Mouse (Mus musculus) midbrain, embryonic 10.5 days (tissue): ENCODE results near the gene Pla2g1b. TPM values are rescaled to one million over a fixed set of nuclear protein-coding genes. Genes with fewer than 3 reads are reported as not detected.
A peak's percentile ranks its signal among the peaks of the same experiment; 100 is the strongest.
"Not testable (repeated sequence)": the region's sequence is repeated elsewhere in the genome, so short reads cannot be mapped to it uniquely, and the experiment has no call there.

Source experiments
- DNase-seq: peaks from one replicate; pipeline ENCODE4 v3.0.0-alpha.2; 2017; ENCODE audit warnings: low spot score
- H3K27ac ChIP-seq: fragments of 300-500 bp; sonication (generic); replicated peaks from 2 replicates; pipeline ENCODE4 v1.5.1; 2016; ENCODE audit warnings: mild to moderate bottlenecking
- H3K27me3 ChIP-seq: fragments of 300-500 bp; sonication (generic); 2 replicates; pipeline ENCODE4 v1.6.1; 2016; ENCODE audit warnings: low read depth, mild to moderate bottlenecking; ENCODE audit not compliant: poor library complexity, severe bottlenecking
- H3K36me3 ChIP-seq: fragments of 300-500 bp; sonication (generic); 2 replicates; pipeline ENCODE4 v1.6.1; 2016; ENCODE audit warnings: mild to moderate bottlenecking, moderate library complexity
- H3K4me1 ChIP-seq: fragments of 300-500 bp; sonication (generic); 2 replicates; pipeline ENCODE4 v1.6.1; 2016
- H3K4me3 ChIP-seq: fragments of 300-500 bp; sonication (generic); 2 replicates; pipeline ENCODE4 v1.5.1; 2016; ENCODE audit warnings: mild to moderate bottlenecking, moderate library complexity
- H3K9me3 ChIP-seq: fragments of 300-500 bp; sonication (generic); replicated peaks from 2 replicates; pipeline ENCODE4 v1.6.1; 2016; ENCODE audit warnings: mild to moderate bottlenecking
- WGBS: fragments of 180-500 bp; shearing (Covaris S2); methylation state at CpG from one replicate; pipeline ENCODE4 v1.1.7; 2016; 5-methylcytosine and 5-hydroxymethylcytosine counted together
- polyA plus RNA-seq: library from polyadenylated mRNA; unstranded; fragments of >200 nt; fragmentation: Nextera tagmentation; extraction: Ambion mirVana; gene quantifications from 2 replicates; pipeline ENCODE4 v1.2.1, GENCODE M21; 2016

Pla2g1b gene
- polyA plus RNA-seq, 1 experiment from 2014 or later: 0.62 TPM

- H3K4me1 ChIP-seq: peaks cover 37% of the 10 kb centered on the region
- H3K9me3 ChIP-seq, H3K4me3 ChIP-seq, H3K27me3 ChIP-seq, H3K27ac ChIP-seq, H3K36me3 ChIP-seq, DNase-seq: not testable (repeated sequence)
- WGBS: 81% methylated on average over 4 of the region's 4 CpGs
Observed at GRCm38 (mm10) chr5:115505617-115506016, 39.6 kb downstream of the Pla2g1b start.

GRCm38 (mm10) chr5:115506454-115507201 lies 40.6 kb downstream of the Pla2g1b start, which contains the start of gene Pxn:
TSS of gene Pxn (plus strand) at chr5:115506676.
- DNase-seq: peak; percentile 95
- under 1% methylated on average over 64 of the region's 74 CpGs for WGBS
- Histone ChIP-seq H3K27me3 (peaks cover 4% of the 10 kb centered on the region; the same call in 1 of the 2 replicates), H3K9me3 (no peaks in the 10 kb centered on the region), H3K27ac (peak within 1 kb of the TSS; percentile 87), H3K4me3 (peak within 1 kb of the TSS; percentile 92), H3K36me3 (no peaks in the 10 kb centered on the region), H3K4me1 (peaks cover 40% of the 10 kb centered on the region)

GRCm38 (mm10) chr5:115507267-115507980 lies 41.4 kb downstream of the Pla2g1b start:
- Histone ChIP-seq H3K36me3 (no peaks in the 10 kb centered on the region; the same call in 1 of the 2 replicates), H3K4me3 (peak overlapping the region; percentile 92), H3K27ac (peak overlapping the region; percentile 87), H3K27me3 (peaks cover 4% of the 10 kb centered on the region; the same call in 1 of the 2 replicates), H3K4me1 (peaks cover 40% of the 10 kb centered on the region), H3K9me3 (no peaks in the 10 kb centered on the region)
- 31% methylated on average over 12 of the region's 12 CpGs for WGBS
- no peak for DNase-seq

DNA sequence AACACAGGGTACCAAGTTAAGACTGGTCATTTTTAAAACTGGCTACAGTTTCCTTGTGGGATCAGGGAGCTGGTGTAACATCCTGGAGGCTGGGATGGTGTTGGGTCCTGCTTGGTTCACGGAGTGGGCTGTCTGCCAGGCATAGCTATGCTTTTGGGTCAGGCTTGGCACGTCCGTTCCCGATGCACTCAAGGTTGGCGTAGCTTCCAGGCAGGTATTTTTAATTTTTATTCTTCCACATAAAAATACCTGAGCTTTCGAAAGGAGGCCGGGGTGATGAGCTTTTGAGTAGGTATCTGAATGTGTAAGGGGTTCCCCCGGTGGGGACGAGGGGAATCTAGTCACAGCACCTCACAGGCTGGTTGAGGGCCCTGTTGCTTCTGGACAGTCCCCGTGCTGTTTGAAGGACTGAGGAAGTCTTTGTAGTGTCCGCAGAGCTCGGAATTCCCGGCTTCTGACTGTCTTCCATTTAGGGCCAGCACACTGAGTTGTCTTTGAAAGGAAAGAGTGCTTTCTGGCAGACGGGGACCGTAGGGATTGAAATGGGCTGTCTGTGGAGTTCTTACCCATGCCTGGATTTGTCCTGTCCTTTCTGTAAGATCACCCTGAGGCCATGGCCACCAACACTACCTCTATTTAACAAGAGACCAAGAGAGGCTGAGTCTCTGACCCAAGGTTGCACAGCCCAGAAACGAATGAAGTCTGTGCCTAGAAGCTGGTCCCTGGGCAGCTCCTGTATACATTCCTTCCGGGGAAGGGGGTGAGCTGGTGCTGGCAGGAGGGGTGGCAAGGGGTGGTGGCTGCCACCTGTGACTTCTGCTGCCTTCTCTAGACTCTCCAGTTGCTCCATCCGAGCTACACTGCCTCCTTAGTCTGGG lies 42.2 kb downstream of the Pla2g1b start:
- Histone ChIP-seq H3K36me3 (no peaks in the 10 kb centered on the region; the same call in 1 of the 2 replicates), H3K9me3 (no peaks in the 10 kb centered on the region), H3K4me1 (peaks cover 40% of the 10 kb centered on the region), H3K4me3 (peak overlapping the region; percentile 92), H3K27ac (0 out of 2 replicates have a peak overlapping the region, but pooled peaks have one; percentile 28), H3K27me3 (peaks cover 4% of the 10 kb centered on the region; the same call in 1 of the 2 replicates)
- WGBS: 50% methylated on average over 18 of the region's 18 CpGs
- no peak for DNase-seq

DNA sequence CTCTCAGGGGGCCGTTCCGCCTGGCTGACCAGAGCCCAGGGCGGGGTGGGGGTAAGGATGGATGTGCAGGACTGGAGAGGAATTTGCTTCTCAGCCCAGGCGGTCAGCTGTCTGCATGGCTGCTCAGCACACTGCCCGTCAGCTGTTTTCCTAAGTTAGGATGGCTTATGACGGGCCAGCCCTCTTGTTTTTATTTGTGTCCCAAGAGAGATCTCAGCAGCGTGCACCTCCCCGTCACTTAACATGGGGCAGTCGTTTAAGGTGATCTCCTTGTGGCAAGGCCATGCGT lies 42.7 kb downstream of the Pla2g1b start:
- 21% methylated on average over 10 of the region's 10 CpGs for WGBS
- no peak for DNase-seq
- Histone ChIP-seq H3K27ac (no peak overlapping the region), H3K4me3 (peak overlapping the region; percentile 92), H3K4me1 (peaks cover 40% of the 10 kb centered on the region), H3K36me3 (peaks cover 5% of the 10 kb centered on the region), H3K27me3 (peaks cover 4% of the 10 kb centered on the region; the same call in 1 of the 2 replicates), H3K9me3 (no peaks in the 10 kb centered on the region)

DNA sequence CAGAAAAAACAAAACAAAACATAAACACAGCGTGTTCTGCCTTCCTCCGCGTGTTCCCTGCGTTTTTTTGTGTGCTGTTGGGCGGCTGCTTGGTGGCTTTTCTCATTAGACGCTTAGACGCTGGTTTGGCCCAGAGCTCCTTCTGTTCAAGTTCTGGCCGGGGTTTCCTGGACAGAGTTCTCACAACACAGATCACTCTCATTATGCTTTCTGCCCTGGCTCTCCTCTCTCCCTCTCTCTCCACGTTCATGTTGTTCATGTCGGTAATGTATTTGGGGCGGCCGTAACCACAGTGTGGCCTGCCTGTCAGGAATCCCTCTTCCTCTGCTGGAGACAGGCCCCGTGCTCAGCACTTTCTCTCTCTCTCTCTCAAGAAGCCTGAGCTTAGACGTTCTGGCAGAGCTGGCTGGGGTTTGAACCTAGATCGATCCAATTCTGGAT lies 43.3 kb downstream of the Pla2g1b start:
- H3K9me3 ChIP-seq: no peaks in the 10 kb centered on the region

DNA sequence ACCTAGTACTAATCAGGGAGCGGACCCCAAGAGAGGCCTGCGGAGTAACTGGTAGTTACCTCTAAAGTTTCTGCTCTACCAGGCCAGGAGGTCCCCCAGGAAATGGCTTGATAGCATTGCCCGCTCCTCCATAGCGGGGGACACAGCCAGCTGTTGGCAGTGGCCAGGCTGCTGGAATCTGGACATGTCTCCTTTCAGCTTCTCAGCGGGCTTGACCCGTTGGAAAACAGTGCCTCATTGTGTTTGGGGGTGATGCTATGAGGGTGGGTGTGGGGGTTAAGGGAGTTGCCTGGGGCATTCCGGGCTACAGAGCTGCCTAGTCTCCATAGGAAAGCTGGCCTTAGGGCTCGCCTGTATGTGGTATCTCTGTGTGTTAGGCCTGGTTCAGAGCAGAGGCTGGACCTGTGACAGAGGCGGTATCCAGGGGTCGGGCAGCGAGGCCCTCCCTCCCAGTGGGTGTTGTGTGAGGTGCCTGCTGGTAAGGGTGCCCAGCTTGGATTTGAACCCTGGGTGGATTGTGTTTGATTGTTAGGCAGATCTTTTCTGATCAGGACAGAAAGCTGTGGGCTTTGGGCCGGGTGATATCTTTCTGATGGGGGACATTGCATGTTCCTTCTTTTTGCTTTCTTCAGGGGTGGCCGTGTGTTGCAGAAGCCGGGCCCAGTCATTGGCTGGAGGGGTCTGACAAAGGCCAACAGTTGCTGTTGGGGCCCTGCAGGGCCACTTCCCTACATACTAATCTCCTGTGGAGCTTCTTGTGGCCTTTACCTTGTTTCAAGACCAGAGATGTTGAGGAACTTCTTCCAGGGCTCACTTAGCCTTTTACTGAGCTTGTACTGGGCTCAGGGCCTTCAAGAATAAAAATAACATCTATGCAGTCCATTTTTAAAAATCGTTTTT lies 44.0 kb downstream of the Pla2g1b start:
- no peak for DNase-seq
- Histone ChIP-seq H3K9me3 (no peaks in the 10 kb centered on the region), H3K4me1 (peaks cover 49% of the 10 kb centered on the region), H3K27me3 (peaks cover 4% of the 10 kb centered on the region; the same call in 1 of the 2 replicates), H3K27ac (peak overlapping the region; percentile 59; the same call in 1 of the 2 replicates), H3K4me3 (peak overlapping the region; percentile 92; the same call in 1 of the 2 replicates), H3K36me3 (peaks cover 5% of the 10 kb centered on the region)
- 69% methylated on average over 15 of the region's 15 CpGs for WGBS

More for the DNA sequence above, 43.3 kb downstream of the Pla2g1b start:
- Histone ChIP-seq H3K4me1 (peaks cover 42% of the 10 kb centered on the region), H3K4me3 (peak overlapping the region; percentile 92), H3K36me3 (peaks cover 5% of the 10 kb centered on the region), H3K27ac (peak overlapping the region; percentile 59; the same call in 1 of the 2 replicates), H3K27me3 (peaks cover 4% of the 10 kb centered on the region; the same call in 1 of the 2 replicates)
- DNase-seq: no peak
- 59% methylated on average over 15 of the region's 15 CpGs for WGBS

GRCm38 (mm10) chr5:115512375-115512774 lies 46.3 kb downstream of the Pla2g1b start:
- no peak for DNase-seq
- WGBS: 93% methylated on average over 7 of the region's 7 CpGs
- Histone ChIP-seq H3K4me1 (peaks cover 47% of the 10 kb centered on the region), H3K9me3 (no peaks in the 10 kb centered on the region), H3K4me3 (no peak overlapping the region), H3K36me3 (peaks cover 17% of the 10 kb centered on the region), H3K27ac (no peak overlapping the region), H3K27me3 (peaks cover 4% of the 10 kb centered on the region; the same call in 1 of the 2 replicates)

- Histone ChIP-seq H3K4me3 (no peak overlapping the region), H3K4me1 (peaks cover 38% of the 10 kb centered on the region), H3K27ac (no peak overlapping the region), H3K9me3 (no peaks in the 10 kb centered on the region), H3K27me3 (no peaks in the 10 kb centered on the region), H3K36me3 (peaks cover 20% of the 10 kb centered on the region)
- DNase-seq: no peak
- 97% methylated on average over 14 of the region's 14 CpGs for WGBS
Observed at GRCm38 (mm10) chr5:115513246-115513645, 47.2 kb downstream of the Pla2g1b start.

GRCm38 (mm10) chr5:115513721-115514120 lies 47.7 kb downstream of the Pla2g1b start:
- peaks cover 20% of the 10 kb centered on the region for H3K36me3 ChIP-seq
- peaks cover 33% of the 10 kb centered on the region for H3K4me1 ChIP-seq
- no peak overlapping the region; the same call in 1 of the 2 replicates for H3K27ac ChIP-seq
- DNase-seq: no peak
- H3K4me3 ChIP-seq: no peak overlapping the region
- H3K27me3 ChIP-seq: no peaks in the 10 kb centered on the region
- H3K9me3 ChIP-seq: no peaks in the 10 kb centered on the region
- WGBS: 95% methylated on average over 16 of the region's 16 CpGs

GRCm38 (mm10) chr5:115514346-115514745 lies 48.3 kb downstream of the Pla2g1b start:
- Histone ChIP-seq H3K27me3 (no peaks in the 10 kb centered on the region), H3K4me3 (no peak overlapping the region), H3K36me3 (peaks cover 20% of the 10 kb centered on the region), H3K4me1 (peaks cover 27% of the 10 kb centered on the region), H3K9me3 (no peaks in the 10 kb centered on the region), H3K27ac (peak overlapping the region; percentile 53; the same call in 1 of the 2 replicates)
- DNase-seq: no peak
- 89% methylated on average over 6 of the region's 6 CpGs for WGBS
